Mouse (Mus musculus) hindbrain, embryonic 13.5 days (tissue): Measurements from ENCODE around the gene Mertk. TPM values are rescaled to one million over a fixed set of nuclear protein-coding genes. Genes with fewer than 3 reads are reported as not detected.

Experiments used
- ATAC-seq: fragments of 200-750 bp; cut with Nextera tagmentation; 2 replicates; pipeline ENCODE4 v1.8.0; 2017; ENCODE audit warnings: moderate TSS enrichment; ENCODE audit not compliant: low FRiP score
- H3K27ac ChIP-seq: fragments of 300-500 bp; sonication (generic); 2 replicates; pipeline ENCODE4 v1.5.1; 2015; ENCODE audit warnings: inconsistent platforms, mild to moderate bottlenecking, moderate library complexity
- H3K27me3 ChIP-seq: fragments of 300-500 bp; sonication (generic); 2 replicates; pipeline ENCODE4 v1.6.1; 2015; ENCODE audit warnings: mild to moderate bottlenecking, inconsistent platforms
- H3K36me3 ChIP-seq: fragments of 300-500 bp; sonication (generic); 2 replicates; pipeline ENCODE4 v1.6.1; 2015; ENCODE audit warnings: mild to moderate bottlenecking, inconsistent platforms
- H3K4me1 ChIP-seq: fragments of 300-500 bp; sonication (generic); replicated peaks from 2 replicates; pipeline ENCODE4 v1.6.1; 2015; ENCODE audit warnings: inconsistent platforms
- H3K4me2 ChIP-seq: fragments of 300-500 bp; sonication (generic); 2 replicates; pipeline ENCODE4 v1.6.1; 2015; ENCODE audit warnings: inconsistent platforms, mild to moderate bottlenecking, moderate library complexity
- H3K4me3 ChIP-seq: fragments of 300-500 bp; sonication (generic); 2 replicates; pipeline ENCODE4 v1.5.1; 2015; ENCODE audit warnings: mild to moderate bottlenecking, inconsistent platforms
- H3K9ac ChIP-seq: fragments of 300-500 bp; sonication (generic); 2 replicates; pipeline ENCODE4 v1.6.1; 2015; ENCODE audit warnings: mild to moderate bottlenecking, inconsistent platforms
- H3K9me3 ChIP-seq: fragments of 300-500 bp; sonication (generic); 2 replicates; pipeline ENCODE4 v1.6.1; 2016; ENCODE audit warnings: inconsistent platforms
- WGBS: fragments of 180-500 bp; shearing (Covaris S2); methylation state at CpG from one replicate; pipeline ENCODE4 v1.1.7; 2015; 5-methylcytosine and 5-hydroxymethylcytosine counted together
- polyA plus RNA-seq: library from polyadenylated mRNA; unstranded; fragments of >200 nt; fragmentation: Nextera tagmentation; extraction: Ambion mirVana; gene quantifications from 2 replicates; pipeline ENCODE4 v1.2.1, GENCODE M21; 2015

The Mertk gene
- polyA plus RNA-seq, 1 experiment from 2014 or later: 2.0 TPM

- WGBS: 88% methylated on average over 7 of the region's 7 CpGs
Measured at GRCm38 (mm10) chr2:128726626-128727025, 27.9 kb downstream of the Mertk start.

GRCm38 (mm10) chr2:128727552-128727951 is 28.8 kb downstream of the Mertk start:
- no peak overlapping the region for H3K9ac ChIP-seq
- ATAC-seq: no peak

More at GRCm38 (mm10) chr2:128726626-128727025, 27.9 kb downstream of the Mertk start:
- Histone ChIP-seq H3K9me3 (no peaks in the 10 kb centered on the region), H3K36me3 (no peaks in the 10 kb centered on the region), H3K27ac (no peak overlapping the region), H3K4me1 (no peaks in the 10 kb centered on the region), H3K4me3 (no peak overlapping the region), H3K4me2 (no peak overlapping the region), H3K9ac (no peak overlapping the region), H3K27me3 (no peaks in the 10 kb centered on the region)
- no peak for ATAC-seq

GRCm38 (mm10) chr2:128728066-128728465 is 29.3 kb downstream of the Mertk start:
- H3K4me1 ChIP-seq: no peaks in the 10 kb centered on the region
- no peaks in the 10 kb centered on the region for H3K27me3 ChIP-seq
- H3K36me3 ChIP-seq: no peaks in the 10 kb centered on the region
- WGBS: 89% methylated on average over 4 of the region's 4 CpGs
- no peak overlapping the region for H3K4me2 ChIP-seq
- H3K27ac ChIP-seq: no peak overlapping the region
- no peak overlapping the region for H3K4me3 ChIP-seq
- no peak for ATAC-seq
- no peaks in the 10 kb centered on the region for H3K9me3 ChIP-seq
- H3K9ac ChIP-seq: no peak overlapping the region

More at GRCm38 (mm10) chr2:128727552-128727951, 28.8 kb downstream of the Mertk start:
- Histone ChIP-seq H3K36me3 (no peaks in the 10 kb centered on the region), H3K27me3 (no peaks in the 10 kb centered on the region), H3K4me2 (no peak overlapping the region), H3K4me3 (no peak overlapping the region), H3K27ac (no peak overlapping the region), H3K4me1 (no peaks in the 10 kb centered on the region), H3K9me3 (no peaks in the 10 kb centered on the region)
- WGBS: 50% methylated on average over 3 of the region's 3 CpGs

GRCm38 (mm10) chr2:128729141-128729540 is 30.4 kb downstream of the Mertk start:
- no peak overlapping the region for H3K9ac ChIP-seq
- 73% methylated on average over 7 of the region's 7 CpGs for WGBS
- H3K36me3 ChIP-seq: no peaks in the 10 kb centered on the region
- no peaks in the 10 kb centered on the region for H3K27me3 ChIP-seq
- no peak overlapping the region for H3K4me2 ChIP-seq
- H3K9me3 ChIP-seq: no peaks in the 10 kb centered on the region
- no peak for ATAC-seq
- no peak overlapping the region for H3K4me3 ChIP-seq
- H3K4me1 ChIP-seq: no peaks in the 10 kb centered on the region
- no peak overlapping the region for H3K27ac ChIP-seq

- ATAC-seq: no peak
- no peaks in the 10 kb centered on the region for H3K9me3 ChIP-seq
- H3K9ac ChIP-seq: no peak overlapping the region
- H3K36me3 ChIP-seq: no peaks in the 10 kb centered on the region
- no peaks in the 10 kb centered on the region for H3K27me3 ChIP-seq
- no peak overlapping the region for H3K4me2 ChIP-seq
- H3K27ac ChIP-seq: no peak overlapping the region
- no peaks in the 10 kb centered on the region for H3K4me1 ChIP-seq
- WGBS: 80% methylated on average over 10 of the region's 10 CpGs
- no peak overlapping the region for H3K4me3 ChIP-seq
Measured at GRCm38 (mm10) chr2:128731514-128731913, 32.8 kb downstream of the Mertk start.

GRCm38 (mm10) chr2:128731951-128732350 is 33.2 kb downstream of the Mertk start:
- Histone ChIP-seq H3K27ac (no peak overlapping the region), H3K9ac (no peak overlapping the region), H3K9me3 (no peaks in the 10 kb centered on the region), H3K4me3 (no peak overlapping the region), H3K27me3 (no peaks in the 10 kb centered on the region), H3K4me1 (no peaks in the 10 kb centered on the region), H3K4me2 (no peak overlapping the region), H3K36me3 (no peaks in the 10 kb centered on the region)
- WGBS: 88% methylated on average over 1 of the region's 1 CpGs
- no peak for ATAC-seq

- WGBS: 76% methylated on average over 3 of the region's 3 CpGs
- H3K9me3 ChIP-seq: no peaks in the 10 kb centered on the region
- H3K27ac ChIP-seq: no peak overlapping the region
- ATAC-seq: no peak
- no peak overlapping the region for H3K9ac ChIP-seq
- no peaks in the 10 kb centered on the region for H3K27me3 ChIP-seq
- H3K4me3 ChIP-seq: no peak overlapping the region
- no peaks in the 10 kb centered on the region for H3K4me1 ChIP-seq
- no peaks in the 10 kb centered on the region for H3K36me3 ChIP-seq
- no peak overlapping the region for H3K4me2 ChIP-seq
Measured at GRCm38 (mm10) chr2:128735089-128735488, 36.3 kb downstream of the Mertk start.

GRCm38 (mm10) chr2:128737051-128737450 is 38.3 kb downstream of the Mertk start:
- 88% methylated on average over 2 of the region's 2 CpGs for WGBS
- no peak overlapping the region for H3K4me2 ChIP-seq
- H3K36me3 ChIP-seq: no peaks in the 10 kb centered on the region
- ATAC-seq: no peak
- H3K27ac ChIP-seq: no peak overlapping the region
- H3K9ac ChIP-seq: no peak overlapping the region
- no peak overlapping the region for H3K4me3 ChIP-seq
- no peaks in the 10 kb centered on the region for H3K4me1 ChIP-seq
- no peaks in the 10 kb centered on the region for H3K9me3 ChIP-seq
- H3K27me3 ChIP-seq: no peaks in the 10 kb centered on the region

- Histone ChIP-seq H3K4me2 (no peak overlapping the region), H3K9me3 (no peaks in the 10 kb centered on the region), H3K9ac (no peak overlapping the region), H3K36me3 (no peaks in the 10 kb centered on the region), H3K4me3 (no peak overlapping the region), H3K27ac (no peak overlapping the region), H3K4me1 (no peaks in the 10 kb centered on the region), H3K27me3 (no peaks in the 10 kb centered on the region)
- 93% methylated on average over 4 of the region's 4 CpGs for WGBS
- no peak for ATAC-seq
Measured at GRCm38 (mm10) chr2:128737796-128738195, 39.0 kb downstream of the Mertk start.

- Histone ChIP-seq H3K27ac (no peak overlapping the region), H3K4me3 (no peak overlapping the region), H3K36me3 (no peaks in the 10 kb centered on the region), H3K27me3 (no peaks in the 10 kb centered on the region), H3K4me1 (no peaks in the 10 kb centered on the region), H3K9ac (no peak overlapping the region), H3K9me3 (no peaks in the 10 kb centered on the region), H3K4me2 (no peak overlapping the region)
- ATAC-seq: no peak
- 87% methylated on average over 10 of the region's 10 CpGs for WGBS
Measured at GRCm38 (mm10) chr2:128738725-128739258, 40.0 kb downstream of the Mertk start.

- no peak overlapping the region for H3K9ac ChIP-seq
- no peak overlapping the region for H3K27ac ChIP-seq
- H3K36me3 ChIP-seq: no peaks in the 10 kb centered on the region
- no peaks in the 10 kb centered on the region for H3K4me1 ChIP-seq
- WGBS: 77% methylated on average over 12 of the region's 12 CpGs
- no peaks in the 10 kb centered on the region for H3K9me3 ChIP-seq
- H3K4me3 ChIP-seq: no peak overlapping the region
- H3K27me3 ChIP-seq: no peaks in the 10 kb centered on the region
- no peak for ATAC-seq
- H3K4me2 ChIP-seq: no peak overlapping the region
Measured at GRCm38 (mm10) chr2:128745879-128746620, 47.3 kb downstream of the Mertk start.

GRCm38 (mm10) chr2:128746621-128747151 is 47.9 kb downstream of the Mertk start:
- ATAC-seq: no peak
- 75% methylated on average over 5 of the region's 5 CpGs for WGBS

More at GRCm38 (mm10) chr2:128746621-128747151, 47.9 kb downstream of the Mertk start:
- Histone ChIP-seq H3K27ac (no peak overlapping the region), H3K4me1 (no peaks in the 10 kb centered on the region), H3K9ac (no peak overlapping the region), H3K4me3 (no peak overlapping the region), H3K27me3 (no peaks in the 10 kb centered on the region), H3K36me3 (no peaks in the 10 kb centered on the region), H3K9me3 (no peaks in the 10 kb centered on the region), H3K4me2 (no peak overlapping the region)
